Mouse (Mus musculus): ENCODE data around the gene Polr2l.

Polr2l gene

GRCm38 (mm10) chr7:141484186-141485120, 9.5 kb upstream of the Polr2l start:
- DNase-seq (ENCODE audit: low read depth, low spot score): no peak

- no peak for DNase-seq (ENCODE audit: low read depth, low spot score)
Observed at GRCm38 (mm10) chr7:141483114-141483653, 8.3 kb upstream of the Polr2l start.

GRCm38 (mm10) chr7:141482531-141483024, 7.6 kb upstream of the Polr2l start:
- DNase-seq (ENCODE audit: low read depth, low spot score): no peak

- DNase-seq (ENCODE audit: low read depth, low spot score): no peak
Observed at GRCm38 (mm10) chr7:141481498-141482401, 6.8 kb upstream of the Polr2l start.

GRCm38 (mm10) chr7:141480842-141481497, 6.0 kb upstream of the Polr2l start:
- peak; percentile 68 for DNase-seq (ENCODE audit: low read depth, low spot score)

GRCm38 (mm10) chr7:141478270-141478748, 3.4 kb upstream of the Polr2l start:
- no peak for DNase-seq (ENCODE audit: low read depth, low spot score)

- DNase-seq (ENCODE audit: low read depth, low spot score): no peak
Observed at GRCm38 (mm10) chr7:141477578-141478269, 2.8 kb upstream of the Polr2l start.

- no peak for DNase-seq (ENCODE audit: low read depth, low spot score)
Observed at GRCm38 (mm10) chr7:141476981-141477370, 2.0 kb upstream of the Polr2l start.

- no peak for DNase-seq (ENCODE audit: low read depth, low spot score)
Observed at GRCm38 (mm10) chr7:141476226-141476980, 1.5 kb upstream of the Polr2l start.

GRCm38 (mm10) chr7:141475805-141476158, 850 bp upstream of the Polr2l start:
- no peak for DNase-seq (ENCODE audit: low read depth, low spot score)

- DNase-seq (ENCODE audit: low read depth, low spot score): no peak
Observed at GRCm38 (mm10) chr7:141474160-141474559, 772 bp downstream of the Polr2l start.

GRCm38 (mm10) chr7:141472763-141473162, 2.2 kb downstream of the Polr2l start:
- no peak for DNase-seq (ENCODE audit: low read depth, low spot score)

GRCm38 (mm10) chr7:141472226-141472625, 2.7 kb downstream of the Polr2l start:
- no peak for DNase-seq (ENCODE audit: low read depth, low spot score)

- no peak for DNase-seq (ENCODE audit: low read depth, low spot score)
Observed at GRCm38 (mm10) chr7:141471236-141471635, 3.7 kb downstream of the Polr2l start.

GRCm38 (mm10) chr7:141470637-141470944, 4.3 kb downstream of the Polr2l start:
- DNase-seq (ENCODE audit: low read depth, low spot score): no peak

- no peak for DNase-seq (ENCODE audit: low read depth, low spot score)
Observed at GRCm38 (mm10) chr7:141469901-141470636, 4.9 kb downstream of the Polr2l start.

- no peak for DNase-seq (ENCODE audit: low read depth, low spot score)
Observed at GRCm38 (mm10) chr7:141469352-141469751, 5.6 kb downstream of the Polr2l start.

GRCm38 (mm10) chr7:141468522-141469211, 6.3 kb downstream of the Polr2l start:
- no peak for DNase-seq (ENCODE audit: low read depth, low spot score)

GRCm38 (mm10) chr7:141468164-141468521, 6.8 kb downstream of the Polr2l start:
- DNase-seq (ENCODE audit: low read depth, low spot score): no peak

All from c-Kit-negative CD71-positive TER-119-positive erythroid progenitor cells, embryonic 14.5 days (primary cell).